Mouse (Mus musculus): ENCODE measurements around the gene Npas2. TPM values are rescaled to one million over a fixed set of nuclear protein-coding genes. Genes with fewer than 3 reads are reported as not detected.

Gene Npas2
- polyA plus RNA-seq, 2 experiments = 0.11 TPM

- no peak for TF ChIP-seq CTCF (IDR thresholded peaks at IDR 0.05; ENCODE audit: low read depth)
- TF ChIP-seq EP300 (IDR thresholded peaks at IDR 0.05; ENCODE audit: low read depth) = peak; percentile 35
- ATAC-seq (ENCODE audit: insufficient read depth) = peak; percentile 29
- Histone ChIP-seq H3K4me2 (ENCODE audit: low read depth) (no peak overlapping the region), H3K27me3 (ENCODE audit: control insufficient read depth, insufficient read depth, low read length) (no peaks in the 10 kb centered on the region), H3K4me3 (ENCODE audit: insufficient read depth in 1 of 2, low read depth in 2 of 2, low read length in 2 of 2) (no peak overlapping the region), H3K36me3 (replicated peaks; ENCODE audit: control insufficient read depth, insufficient read depth, low read depth) (no peaks in the 10 kb centered on the region; the same call in 1 of the 2 replicates), H3K4me1 (replicated peaks; ENCODE audit: control insufficient read depth in 2 of 2, insufficient read depth in 2 of 2, low read length in 1 of 2) (peaks cover 12 to 29% of the 10 kb centered on the region in 2 experiments), H3K27ac (no peak overlapping the region), H3K9ac (replicated peaks) (no peak overlapping the region), H3K9me3 (ENCODE audit: control insufficient read depth, low read length) (no peaks in the 10 kb centered on the region)
- 21% methylated on average over 4 of the region's 4 CpGs for WGBS (ENCODE audit: insufficient replicate concordance)
- no peak for DNase-seq (ENCODE audit: low read depth in 3 of 3, low spot score in 3 of 3)
Observed at GRCm38 (mm10) chr1:39396347-39396746, 202.8 kb downstream of the Npas2 start.

- Histone ChIP-seq H3K9ac (replicated peaks) (no peak overlapping the region), H3K27ac (no peak overlapping the region), H3K4me3 (ENCODE audit: insufficient read depth in 1 of 2, low read depth in 2 of 2, low read length in 2 of 2) (no peak overlapping the region), H3K36me3 (replicated peaks; ENCODE audit: control insufficient read depth, insufficient read depth, low read depth) (no peaks in the 10 kb centered on the region; the same call in 1 of the 2 replicates), H3K9me3 (ENCODE audit: control insufficient read depth, low read length) (no peaks in the 10 kb centered on the region), H3K27me3 (ENCODE audit: control insufficient read depth, insufficient read depth, low read length) (no peaks in the 10 kb centered on the region), H3K4me2 (ENCODE audit: low read depth) (no peak overlapping the region), H3K4me1 (replicated peaks; ENCODE audit: control insufficient read depth in 2 of 2, insufficient read depth in 2 of 2, low read length in 1 of 2) (peaks cover 4 to 20% of the 10 kb centered on the region in 2 experiments)
- WGBS (ENCODE audit: insufficient replicate concordance) = 63% methylated on average over 6 of the region's 6 CpGs
- TF ChIP-seq EP300 (IDR thresholded peaks at IDR 0.05; ENCODE audit: low read depth) = no peak
- no peak for TF ChIP-seq CTCF (IDR thresholded peaks at IDR 0.05; ENCODE audit: low read depth)
- no peak for ATAC-seq (ENCODE audit: insufficient read depth)
- no peak for DNase-seq (ENCODE audit: low read depth in 3 of 3, low spot score in 3 of 3)
Observed at GRCm38 (mm10) chr1:39398284-39398683, 204.8 kb downstream of the Npas2 start.

- no peak overlapping the region for H3K4me2 ChIP-seq (ENCODE audit: low read depth)
Observed at GRCm38 (mm10) chr1:39399228-39399627, 205.7 kb downstream of the Npas2 start.

GRCm38 (mm10) chr1:39400173-39400572 lies 206.6 kb downstream of the Npas2 start:
- Histone ChIP-seq H3K36me3 (replicated peaks; ENCODE audit: control insufficient read depth, insufficient read depth, low read depth) (no peaks in the 10 kb centered on the region; the same call in 1 of the 2 replicates), H3K27me3 (ENCODE audit: control insufficient read depth, insufficient read depth, low read length) (no peaks in the 10 kb centered on the region), H3K4me3 (ENCODE audit: insufficient read depth in 1 of 2, low read depth in 2 of 2, low read length in 2 of 2) (no peak overlapping the region), H3K9ac (replicated peaks) (no peak overlapping the region), H3K4me2 (ENCODE audit: low read depth) (no peak overlapping the region), H3K27ac (no peak overlapping the region), H3K9me3 (ENCODE audit: control insufficient read depth, low read length) (no peaks in the 10 kb centered on the region), H3K4me1 (replicated peaks; ENCODE audit: control insufficient read depth in 2 of 2, insufficient read depth in 2 of 2, low read length in 1 of 2) (peaks cover 4 to 12% of the 10 kb centered on the region in 2 experiments; a peak in 3 of 4 replicates)
- no peak for DNase-seq (ENCODE audit: low read depth in 3 of 3, low spot score in 3 of 3)
- 62% methylated on average over 3 of the region's 3 CpGs for WGBS (ENCODE audit: insufficient replicate concordance)
- no peak for ATAC-seq (ENCODE audit: insufficient read depth)
- TF ChIP-seq EP300 (IDR thresholded peaks at IDR 0.05; ENCODE audit: low read depth) = no peak

More at GRCm38 (mm10) chr1:39399228-39399627, 205.7 kb downstream of the Npas2 start:
- Histone ChIP-seq H3K27me3 (ENCODE audit: control insufficient read depth, insufficient read depth, low read length) (no peaks in the 10 kb centered on the region), H3K4me3 (ENCODE audit: insufficient read depth in 1 of 2, low read depth in 2 of 2, low read length in 2 of 2) (no peak overlapping the region), H3K9me3 (ENCODE audit: control insufficient read depth, low read length) (no peaks in the 10 kb centered on the region), H3K27ac (no peak overlapping the region), H3K36me3 (replicated peaks; ENCODE audit: control insufficient read depth, insufficient read depth, low read depth) (no peaks in the 10 kb centered on the region; the same call in 1 of the 2 replicates), H3K4me1 (replicated peaks; ENCODE audit: control insufficient read depth in 2 of 2, insufficient read depth in 2 of 2, low read length in 1 of 2) (peaks cover 4 to 17% of the 10 kb centered on the region in 2 experiments; a peak in 3 of 4 replicates), H3K9ac (replicated peaks) (no peak overlapping the region)
- TF ChIP-seq CTCF (IDR thresholded peaks at IDR 0.05; ENCODE audit: low read depth) (no peak), EP300 (IDR thresholded peaks at IDR 0.05; ENCODE audit: low read depth) (no peak)
- 70% methylated on average over 4 of the region's 4 CpGs for WGBS (ENCODE audit: insufficient replicate concordance)
- no peak for ATAC-seq (ENCODE audit: insufficient read depth)
- no peak for DNase-seq (ENCODE audit: low read depth in 3 of 3, low spot score in 3 of 3)

- H3K27me3 ChIP-seq (ENCODE audit: control insufficient read depth, insufficient read depth, low read length) = no peaks in the 10 kb centered on the region
- H3K4me3 ChIP-seq (ENCODE audit: insufficient read depth in 1 of 2, low read depth in 2 of 2, low read length in 2 of 2) = no peak overlapping the region
- ATAC-seq (ENCODE audit: insufficient read depth) (no peak), DNase-seq (ENCODE audit: low read depth in 3 of 3, low spot score in 3 of 3) (no peak)
- no peak overlapping the region for H3K27ac ChIP-seq
- TF ChIP-seq EP300 (IDR thresholded peaks at IDR 0.05; ENCODE audit: low read depth) (no peak), CTCF (IDR thresholded peaks at IDR 0.05; ENCODE audit: low read depth) (0 out of 2 replicates have a peak, but pooled peaks have one; percentile 2)
- H3K9ac ChIP-seq (replicated peaks) = no peak overlapping the region
- no peak overlapping the region for H3K4me2 ChIP-seq (ENCODE audit: low read depth)
- WGBS (ENCODE audit: insufficient replicate concordance) = 80% methylated on average over 4 of the region's 4 CpGs
- H3K36me3 ChIP-seq (replicated peaks; ENCODE audit: control insufficient read depth, insufficient read depth, low read depth) = no peaks in the 10 kb centered on the region
- H3K9me3 ChIP-seq (ENCODE audit: control insufficient read depth, low read length) = no peaks in the 10 kb centered on the region
- peaks cover 0 to 10% of the 10 kb centered on the region in 2 experiments; a peak in 1 of 4 replicates for H3K4me1 ChIP-seq (replicated peaks; ENCODE audit: control insufficient read depth in 2 of 2, insufficient read depth in 2 of 2, low read length in 1 of 2)
Observed at GRCm38 (mm10) chr1:39407108-39407507, 213.6 kb downstream of the Npas2 start.
